8 mouse cellular contexts compared by ENCODE assay signal in the genomic region with DNA sequence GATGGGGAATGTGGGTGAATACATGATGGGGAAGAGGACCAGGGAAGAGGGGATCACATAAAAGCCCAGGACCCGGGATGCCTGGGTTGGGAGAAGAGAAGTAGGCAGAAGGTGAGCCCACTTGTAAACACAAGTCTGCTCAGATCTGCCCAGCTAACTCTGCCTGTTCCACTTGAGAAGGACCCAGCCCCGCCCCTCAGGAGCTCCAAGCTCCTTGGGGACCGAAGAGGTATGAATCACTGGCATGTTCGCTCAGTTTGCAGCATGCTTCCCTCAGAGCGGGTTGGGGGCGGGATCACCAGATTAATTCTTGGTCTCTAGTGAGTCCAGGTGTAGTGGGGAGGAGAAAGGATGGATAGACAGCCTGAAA. TPM values are rescaled to one million over a fixed set of nuclear protein-coding genes. Genes with fewer than 3 reads are reported as not detected.
DNase-seq lines count a peak whose midpoint lies in the region; ATAC-seq lines count a peak whose summit lies in the region.

No protein-coding gene starts in this region.

- peak overlapping the region; percentile 65 for H3K4me3 ChIP-seq in heart, embryonic 12.5 days
- H3K4me3 ChIP-seq in limb, embryonic 13.5 days = peak overlapping the region; percentile 71

- WGBS in heart, embryonic 12.5 days = 46% methylated on average over 6 of the region's 6 CpGs
- WGBS in limb, embryonic 13.5 days = 42% methylated on average over 6 of the region's 6 CpGs

- no peaks in the 10 kb centered on the region for H3K9me3 ChIP-seq in heart, embryonic 12.5 days (replicated peaks)
- no peaks in the 10 kb centered on the region for H3K9me3 ChIP-seq in limb, embryonic 13.5 days

- H3K4me1 ChIP-seq in heart, embryonic 12.5 days (replicated peaks) = peaks cover 6% of the 10 kb centered on the region
- 0 out of 2 replicates have a peak, but pooled peaks cover 6% of the 10 kb centered on the region for H3K4me1 ChIP-seq in limb, embryonic 13.5 days

- H3K27ac ChIP-seq in heart, embryonic 12.5 days (ENCODE audit: poor library complexity, severe bottlenecking) = no peak overlapping the region
- H3K27ac ChIP-seq in limb, embryonic 13.5 days = no peak overlapping the region

- peak overlapping the region; percentile 82; the same call in 1 of the 2 replicates for H3K9ac ChIP-seq in heart, embryonic 12.5 days
- peak overlapping the region; percentile 75; the same call in 1 of the 2 replicates for H3K9ac ChIP-seq in limb, embryonic 13.5 days

- intact Hi-C loops in heart, postnatal 10 days (cut with DNase I) = no loop called here

- no peaks in the 10 kb centered on the region for H3K36me3 ChIP-seq in heart, embryonic 12.5 days
- H3K36me3 ChIP-seq in limb, embryonic 13.5 days = no peaks in the 10 kb centered on the region

- DNase-seq in heart, postnatal 10 days = no peak
- DNase-seq in urinary bladder, postnatal 14 days (ENCODE audit: low spot score) = peak; percentile 26
- DNase-seq in urinary bladder, postnatal 25 days (ENCODE audit: low spot score) = no peak
- DNase-seq in right cerebral cortex, postnatal 14 days = peak; percentile 20
- no peak for DNase-seq in ovary, postnatal 10 days (ENCODE audit: low spot score)

- peak overlapping the region; percentile 98 for H3K4me2 ChIP-seq in heart, embryonic 12.5 days
- peak overlapping the region; percentile 94 for H3K4me2 ChIP-seq in limb, embryonic 13.5 days (replicated peaks)

- no peak for ATAC-seq in heart, embryonic 12.5 days (ENCODE audit: insufficient number of reproducible peaks, low FRiP score)
- ATAC-seq in limb, embryonic 13.5 days (ENCODE audit: low FRiP score, low read depth) = peak; percentile 35; the same call in 1 of the 2 replicates
- ATAC-seq in megakaryocyte-erythroid progenitor cell, adult 5-6 weeks (replicated peaks; ENCODE audit: low FRiP score, low TSS enrichment, poor library complexity, severe bottlenecking) = no peak

- H3K27me3 ChIP-seq in heart, embryonic 12.5 days (replicated peaks) = peaks cover 82% of the 10 kb centered on the region
- peaks cover 38% of the 10 kb centered on the region for H3K27me3 ChIP-seq in limb, embryonic 13.5 days

RNA-seq across cellular contexts. Expression of a gene that starts 21.7 kb away (rescaled TPM):
- polyA plus RNA-seq in heart, embryonic 12.5 days (2016; fragmentation: Nextera tagmentation; extraction: Ambion mirVana) = not detected in 2 replicates
- not detected for total RNA-seq in heart, postnatal 10 days (2021)
- polyA plus RNA-seq in limb, embryonic 13.5 days (2015; fragmentation: Nextera tagmentation; extraction: Ambion mirVana) = 0.23 TPM in 1 of 2 replicates, not detected in the other
- total RNA-seq in megakaryocyte-erythroid progenitor cell, adult 5-6 weeks (2014; fragmentation: Nextera tagmentation) = not detected in 2 replicates
- not detected in 2 replicates for total RNA-seq in megakaryocyte-erythroid progenitor cell, adult 5-6 weeks (2017)

RNA-seq across cellular contexts. Expression of a gene that starts 32.5 kb away (rescaled TPM):
- 3.7 and 4.1 TPM in 2 replicates for polyA plus RNA-seq in heart, embryonic 12.5 days (2016; fragmentation: Nextera tagmentation; extraction: Ambion mirVana)
- total RNA-seq in heart, postnatal 10 days (2021) = under 1 TPM in 1 of 2 experiments, not detected in 1; 0.52 TPM
- polyA plus RNA-seq in limb, embryonic 13.5 days (2015; fragmentation: Nextera tagmentation; extraction: Ambion mirVana) = 16.2 and 18.1 TPM in 2 replicates
- total RNA-seq in megakaryocyte-erythroid progenitor cell, adult 5-6 weeks (2014; fragmentation: Nextera tagmentation) = 0.28 TPM in 1 of 2 replicates, not detected in the other
- 0.14 TPM in 1 of 2 replicates, not detected in the other for total RNA-seq in megakaryocyte-erythroid progenitor cell, adult 5-6 weeks (2017)

Comparison
In these comparisons a context has a peak if more than half of its experiments do, and no peak if none do; other contexts are left out.
1. DNase-seq: peak in urinary bladder, postnatal 14 days (single experiment) and right cerebral cortex, postnatal 14 days (single experiment); none in heart, postnatal 10 days (0 of 2), urinary bladder, postnatal 25 days (single experiment) and ovary, postnatal 10 days (single experiment).